Mouse (Mus musculus): ENCODE results near the gene Riok1. TPM values are rescaled to one million over a fixed set of nuclear protein-coding genes. Genes with fewer than 3 reads are reported as not detected.

The Riok1 gene
- polyA plus RNA-seq, 1 experiment, result 56.8 TPM

DNA sequence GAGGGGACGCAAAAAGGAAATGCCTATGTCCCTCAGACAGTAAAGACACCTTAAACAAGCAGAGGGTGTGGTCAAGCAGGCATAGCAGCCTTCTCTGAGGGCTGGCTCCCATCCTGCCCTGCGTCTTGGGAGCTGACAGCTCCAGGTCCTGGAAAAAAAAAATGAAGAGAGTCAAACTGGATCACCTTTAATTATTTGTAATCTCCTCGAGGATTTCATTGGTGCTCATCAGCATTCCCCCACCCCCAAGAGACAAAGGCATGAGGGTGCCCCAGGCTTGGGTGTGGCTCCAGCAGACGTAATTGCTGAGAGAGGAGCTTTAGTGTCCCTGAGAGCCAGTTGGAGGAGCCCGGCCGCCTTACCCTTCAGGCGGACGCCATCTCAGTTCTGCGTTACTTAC is 43.2 kb downstream of the Riok1 start:
- Histone ChIP-seq H3K4me1 (ENCODE audit: control insufficient read depth, insufficient read depth, low read length) (0 out of 2 replicates have a peak, but pooled peaks cover 3% of the 10 kb centered on the region), H3K27ac (ENCODE audit: insufficient read depth, low read length) (no peak overlapping the region), H3K4me3 (ENCODE audit: insufficient read depth, low read length) (no peak overlapping the region)
- TF ChIP-seq CTCF (IDR thresholded peaks at IDR 0.05; ENCODE audit: borderline replicate concordance, insufficient read depth, low read length) (no peak), POLR2A (IDR thresholded peaks at IDR 0.05; ENCODE audit: low read depth, low read length) (no peak)

GRCm38 (mm10) chr13:38080725-38081124 is 43.9 kb downstream of the Riok1 start:
- Histone ChIP-seq H3K4me3 (ENCODE audit: insufficient read depth, low read length) (no peak overlapping the region), H3K27ac (ENCODE audit: insufficient read depth, low read length) (no peak overlapping the region), H3K4me1 (ENCODE audit: control insufficient read depth, insufficient read depth, low read length) (0 out of 2 replicates have a peak, but pooled peaks cover 3% of the 10 kb centered on the region)
- TF ChIP-seq CTCF (IDR thresholded peaks at IDR 0.05; ENCODE audit: borderline replicate concordance, insufficient read depth, low read length) (no peak), POLR2A (IDR thresholded peaks at IDR 0.05; ENCODE audit: low read depth, low read length) (no peak)

- no peak overlapping the region for H3K4me3 ChIP-seq (ENCODE audit: insufficient read depth, low read length)
- no peak overlapping the region for H3K27ac ChIP-seq (ENCODE audit: insufficient read depth, low read length)
- H3K4me1 ChIP-seq (ENCODE audit: control insufficient read depth, insufficient read depth, low read length), result 0 out of 2 replicates have a peak, but pooled peaks cover 3% of the 10 kb centered on the region
- TF ChIP-seq POLR2A (IDR thresholded peaks at IDR 0.05; ENCODE audit: low read depth, low read length) (no peak), CTCF (IDR thresholded peaks at IDR 0.05; ENCODE audit: borderline replicate concordance, insufficient read depth, low read length) (no peak)
Measured at GRCm38 (mm10) chr13:38081161-38081560, 44.4 kb downstream of the Riok1 start.

- TF ChIP-seq POLR2A (IDR thresholded peaks at IDR 0.05; ENCODE audit: low read depth, low read length) (no peak), CTCF (IDR thresholded peaks at IDR 0.05; ENCODE audit: borderline replicate concordance, insufficient read depth, low read length) (no peak)
- H3K4me3 ChIP-seq (ENCODE audit: insufficient read depth, low read length), result no peak overlapping the region
- 0 out of 2 replicates have a peak, but pooled peaks cover 3% of the 10 kb centered on the region for H3K4me1 ChIP-seq (ENCODE audit: control insufficient read depth, insufficient read depth, low read length)
- H3K27ac ChIP-seq (ENCODE audit: insufficient read depth, low read length), result no peak overlapping the region
Measured at GRCm38 (mm10) chr13:38086711-38087110, 49.9 kb downstream of the Riok1 start.

GRCm38 (mm10) chr13:38088008-38088407 is 51.2 kb downstream of the Riok1 start:
- no peak overlapping the region for H3K27ac ChIP-seq (ENCODE audit: insufficient read depth, low read length)
- H3K4me1 ChIP-seq (ENCODE audit: control insufficient read depth, insufficient read depth, low read length), result 0 out of 2 replicates have a peak, but pooled peaks cover under 1% of the 10 kb centered on the region
- TF ChIP-seq CTCF (IDR thresholded peaks at IDR 0.05; ENCODE audit: borderline replicate concordance, insufficient read depth, low read length) (no peak), POLR2A (IDR thresholded peaks at IDR 0.05; ENCODE audit: low read depth, low read length) (no peak)
- H3K4me3 ChIP-seq (ENCODE audit: insufficient read depth, low read length), result no peak overlapping the region

DNA sequence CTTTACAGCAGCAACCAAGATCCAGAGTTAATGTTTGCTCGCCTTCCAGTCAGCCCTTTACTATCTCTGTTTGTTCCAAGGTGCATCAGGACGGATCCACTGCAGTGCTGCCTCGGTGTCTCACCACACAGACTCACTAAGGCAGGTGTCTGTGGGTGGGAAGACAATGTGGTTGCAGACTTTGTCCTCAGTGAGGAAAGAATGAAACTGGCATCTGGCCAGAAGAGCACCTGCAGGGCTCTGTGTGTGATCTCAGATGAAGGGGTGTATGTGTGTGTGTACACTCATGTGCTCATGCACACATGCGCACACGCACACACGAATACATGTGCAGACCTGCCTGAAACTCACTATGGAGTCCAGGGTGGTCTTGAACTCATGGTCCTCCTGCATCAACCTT is 52.7 kb downstream of the Riok1 start:
- TF ChIP-seq CTCF (IDR thresholded peaks at IDR 0.05; ENCODE audit: borderline replicate concordance, insufficient read depth, low read length) (no peak), POLR2A (IDR thresholded peaks at IDR 0.05; ENCODE audit: low read depth, low read length) (no peak)
- Histone ChIP-seq H3K27ac (ENCODE audit: insufficient read depth, low read length) (no peak overlapping the region), H3K4me1 (ENCODE audit: control insufficient read depth, insufficient read depth, low read length) (no peaks in the 10 kb centered on the region), H3K4me3 (ENCODE audit: insufficient read depth, low read length) (no peak overlapping the region)

GRCm38 (mm10) chr13:38089871-38090270 is 53.1 kb downstream of the Riok1 start:
- Histone ChIP-seq H3K4me3 (ENCODE audit: insufficient read depth, low read length) (no peak overlapping the region), H3K4me1 (ENCODE audit: control insufficient read depth, insufficient read depth, low read length) (no peaks in the 10 kb centered on the region), H3K27ac (ENCODE audit: insufficient read depth, low read length) (no peak overlapping the region)
- no peak for TF ChIP-seq POLR2A (IDR thresholded peaks at IDR 0.05; ENCODE audit: low read depth, low read length)
- no peak for TF ChIP-seq CTCF (IDR thresholded peaks at IDR 0.05; ENCODE audit: borderline replicate concordance, insufficient read depth, low read length)

DNA sequence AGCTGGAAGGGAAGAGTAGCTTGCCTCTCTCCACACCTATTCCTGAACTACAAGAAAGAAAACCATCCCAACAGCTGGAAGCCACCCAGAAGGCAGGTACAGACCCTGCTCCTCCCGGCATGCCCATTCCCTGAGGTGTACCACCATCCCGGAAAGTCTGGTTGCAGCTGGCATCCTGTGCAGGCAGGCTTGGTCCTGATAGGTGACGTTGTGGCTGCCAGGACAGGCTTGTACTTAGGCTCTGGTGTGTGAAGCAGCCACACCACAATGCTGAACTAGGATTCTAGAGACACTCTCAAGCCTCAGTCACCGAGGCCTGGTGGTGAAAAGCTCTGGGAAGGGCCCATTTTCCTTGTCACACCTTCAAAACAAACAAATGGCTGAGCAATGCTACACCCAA is 59.4 kb downstream of the Riok1 start:
- Histone ChIP-seq H3K27ac (ENCODE audit: insufficient read depth, low read length) (no peak overlapping the region), H3K4me1 (ENCODE audit: control insufficient read depth, insufficient read depth, low read length) (no peaks in the 10 kb centered on the region), H3K4me3 (ENCODE audit: insufficient read depth, low read length) (no peak overlapping the region)
- TF ChIP-seq CTCF (IDR thresholded peaks at IDR 0.05; ENCODE audit: borderline replicate concordance, insufficient read depth, low read length), result no peak
- no peak for TF ChIP-seq POLR2A (IDR thresholded peaks at IDR 0.05; ENCODE audit: low read depth, low read length)

GRCm38 (mm10) chr13:38103406-38103805 is 66.6 kb downstream of the Riok1 start:
- no peaks in the 10 kb centered on the region for H3K4me1 ChIP-seq (ENCODE audit: control insufficient read depth, insufficient read depth, low read length)
- TF ChIP-seq CTCF (IDR thresholded peaks at IDR 0.05; ENCODE audit: borderline replicate concordance, insufficient read depth, low read length) (no peak), POLR2A (IDR thresholded peaks at IDR 0.05; ENCODE audit: low read depth, low read length) (no peak)
- no peak overlapping the region for H3K4me3 ChIP-seq (ENCODE audit: insufficient read depth, low read length)
- H3K27ac ChIP-seq (ENCODE audit: insufficient read depth, low read length), result no peak overlapping the region

DNA sequence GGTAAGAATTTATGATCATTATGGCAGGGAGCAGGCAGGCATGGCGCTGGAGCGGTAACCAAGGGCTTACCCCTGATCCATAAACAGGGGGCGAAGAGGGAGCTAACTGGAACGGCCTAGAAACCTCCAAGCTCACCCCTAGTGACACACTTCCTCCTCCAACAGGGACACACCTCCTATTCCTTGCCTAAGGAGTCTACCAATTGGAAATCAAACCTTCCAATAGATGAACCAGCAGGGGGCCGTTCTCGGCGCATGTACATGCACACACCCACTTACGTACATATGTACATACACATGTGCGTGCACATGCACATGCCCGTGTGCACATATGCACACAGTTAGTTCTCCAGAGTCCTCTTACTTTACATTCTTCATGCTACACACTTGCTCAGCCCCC is 67.7 kb downstream of the Riok1 start:
- H3K27ac ChIP-seq (ENCODE audit: insufficient read depth, low read length), result no peak overlapping the region
- no peak overlapping the region for H3K4me3 ChIP-seq (ENCODE audit: insufficient read depth, low read length)
- TF ChIP-seq CTCF (IDR thresholded peaks at IDR 0.05; ENCODE audit: borderline replicate concordance, insufficient read depth, low read length) (no peak), POLR2A (IDR thresholded peaks at IDR 0.05; ENCODE audit: low read depth, low read length) (no peak)
- no peaks in the 10 kb centered on the region for H3K4me1 ChIP-seq (ENCODE audit: control insufficient read depth, insufficient read depth, low read length)

GRCm38 (mm10) chr13:38109081-38109480 is 72.3 kb downstream of the Riok1 start:
- Histone ChIP-seq H3K27ac (ENCODE audit: insufficient read depth, low read length) (no peak overlapping the region), H3K4me1 (ENCODE audit: control insufficient read depth, insufficient read depth, low read length) (no peaks in the 10 kb centered on the region), H3K4me3 (ENCODE audit: insufficient read depth, low read length) (no peak overlapping the region)
- TF ChIP-seq POLR2A (IDR thresholded peaks at IDR 0.05; ENCODE audit: low read depth, low read length) (no peak), CTCF (IDR thresholded peaks at IDR 0.05; ENCODE audit: borderline replicate concordance, insufficient read depth, low read length) (no peak)

Other genes starting within 250 kb of the Riok1 start
- 280 and 311 TPM in 2 replicates for gene Ssr1, start 42.8 kb upstream of the Riok1 start, polyA plus RNA-seq (2011; ENCODE audit: insufficient read length, low read depth, missing spikeins)
- gene Cage1, start 74 bp downstream of the Riok1 start, polyA plus RNA-seq (2011; ENCODE audit: insufficient read length, low read depth, missing spikeins), result 1.1 and 1.4 TPM in 2 replicates
- gene Dsp, start 114.3 kb downstream of the Riok1 start, polyA plus RNA-seq (2011; ENCODE audit: insufficient read length, low read depth, missing spikeins), result 1.0 and 1.1 TPM in 2 replicates
- 29.8 and 31.8 TPM in 2 replicates for gene Snrnp48, start 167.9 kb downstream of the Riok1 start, polyA plus RNA-seq (2011; ENCODE audit: insufficient read length, low read depth, missing spikeins)

Measured in embryonic fibroblast, embryonic 13.5 days (primary cell).